Mouse (Mus musculus): ENCODE data around the gene Olfr1341. TPM values are rescaled to one million over a fixed set of nuclear protein-coding genes. Genes with fewer than 3 reads are reported as not detected.

The Olfr1341 gene
- total RNA-seq (2021): not detected
- long read RNA-seq, experiment 1: 0 reads
- long read RNA-seq, experiment 2: 0 reads

DNA sequence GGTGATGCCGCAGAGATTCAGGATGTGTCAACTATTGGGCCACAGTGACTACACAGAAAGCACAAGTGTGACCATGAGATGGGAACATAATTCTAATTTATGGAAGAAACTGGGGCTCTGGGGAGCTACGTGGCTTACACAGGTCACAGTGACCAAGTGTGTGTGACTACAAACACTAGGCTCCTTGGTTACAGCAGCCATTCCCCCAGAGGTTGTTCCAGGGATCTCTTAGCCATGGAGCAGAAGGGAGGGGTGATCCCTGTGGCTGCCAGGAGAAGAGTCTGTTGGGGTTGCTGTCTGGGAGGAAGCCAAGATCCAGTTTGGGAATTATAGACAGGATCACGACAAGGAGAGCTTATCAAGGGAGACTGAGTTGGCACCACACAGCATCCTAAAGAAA lies at the start of gene Olfr1341:
Gene Olfr1341, plus strand, starts transcription at position 301 of the 400 bp plus-strand sequence.
- no peak for DNase-seq
- intact Hi-C loops (cut with DNase I): no loop called here

DNA sequence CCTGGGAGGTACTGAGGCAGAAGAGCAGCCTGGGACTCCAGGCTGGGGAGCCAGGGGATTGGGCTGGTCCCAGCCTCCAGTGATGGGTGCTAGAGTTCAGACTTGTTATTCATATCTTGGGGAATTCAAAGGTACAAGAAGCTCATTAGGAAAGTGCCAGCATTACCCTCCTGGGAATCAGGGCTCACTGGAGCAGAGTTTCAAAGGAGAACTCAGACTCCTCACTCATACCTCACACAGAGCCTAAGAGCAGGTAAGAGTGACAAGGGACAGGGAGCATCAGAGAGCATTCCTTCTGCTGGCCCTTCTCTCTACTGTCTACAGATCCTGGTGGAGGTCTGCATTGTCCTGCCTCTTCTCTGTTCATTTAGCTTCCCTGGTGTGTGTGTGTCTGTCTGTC lies 44.7 kb upstream of the Olfr1341 start, which contains the start of gene Olfr62:
Gene Olfr62, plus strand, starts transcription at position 301 of the 400 bp plus-strand sequence.
- intact Hi-C loops (cut with DNase I): no loop called here
- DNase-seq: no peak

DNA sequence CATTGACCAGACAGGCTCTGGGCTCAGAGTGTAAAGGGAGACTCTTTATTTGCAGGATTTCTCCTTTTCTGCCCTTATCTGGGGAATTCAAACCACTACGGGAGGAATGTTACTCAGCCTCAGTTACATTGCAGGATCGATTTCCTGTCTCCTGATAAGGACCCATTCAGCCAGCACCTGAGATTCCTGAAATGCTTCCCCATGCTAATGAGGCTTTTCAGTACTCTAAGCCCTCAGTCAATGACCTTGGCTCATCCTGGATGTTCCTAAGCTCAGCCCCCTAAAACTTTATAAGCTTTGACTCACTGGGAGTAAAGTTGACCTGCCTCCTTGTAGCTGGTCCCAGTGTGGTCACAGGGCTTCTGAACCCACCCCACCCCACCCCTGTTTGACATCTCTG lies 16.2 kb upstream of the Olfr1341 start:
- intact Hi-C loops (cut with DNase I): no loop called here
- DNase-seq: no peak

DNA sequence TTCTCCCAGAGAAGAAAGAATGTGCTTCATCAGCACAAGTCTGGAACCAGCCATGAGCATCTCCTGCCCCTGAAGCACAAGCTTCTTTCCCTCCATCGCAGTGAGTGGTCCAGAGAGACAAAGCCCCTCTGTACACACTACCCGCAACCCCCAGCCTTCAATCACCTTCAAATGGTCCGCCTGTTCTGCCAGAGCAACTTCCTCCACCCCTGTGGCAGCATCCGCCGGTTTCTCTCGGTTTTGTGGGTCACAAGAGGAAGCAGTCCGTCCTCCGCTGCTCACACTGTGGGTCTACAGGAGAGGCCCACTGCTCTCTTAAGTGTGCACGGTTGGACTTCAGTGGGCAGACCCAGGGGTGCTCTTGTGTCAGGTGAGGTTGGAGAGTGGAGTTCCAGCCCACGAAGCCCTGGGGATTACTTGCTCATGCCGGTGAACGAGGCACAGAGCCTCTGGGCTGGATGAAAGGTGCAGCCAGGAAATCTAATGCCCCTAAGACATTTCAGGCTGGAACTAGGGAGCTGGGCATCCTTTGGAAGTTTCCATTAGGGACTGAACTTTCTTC lies 10.8 kb upstream of the Olfr1341 start, which contains the start of gene Olfr1342:
Gene Olfr1342, minus strand, starts transcription at position 345 of the 562 bp plus-strand sequence.
- no peak for DNase-seq
- intact Hi-C loops (cut with DNase I): no loop called here

DNA sequence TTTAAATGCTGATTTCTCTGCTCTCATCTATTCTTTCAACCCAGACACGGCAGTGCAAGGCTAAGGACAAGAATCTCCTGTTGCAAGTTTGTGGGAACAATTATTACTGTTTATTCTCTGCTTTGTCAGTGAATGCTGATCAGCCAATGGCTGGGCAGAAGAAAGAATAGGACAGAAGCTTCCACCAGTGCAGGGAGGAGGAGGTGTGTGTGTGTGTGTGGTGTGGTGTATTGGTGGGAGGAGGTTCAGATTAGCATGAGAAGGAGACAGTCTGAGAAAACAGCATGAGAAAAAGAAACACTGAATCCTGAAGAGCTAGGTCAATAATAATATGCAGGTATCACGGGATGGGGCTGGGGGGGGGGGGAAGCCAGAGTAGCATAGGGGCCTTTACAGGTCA lies 9.5 kb upstream of the Olfr1341 start:
- no peak for DNase-seq

DNA sequence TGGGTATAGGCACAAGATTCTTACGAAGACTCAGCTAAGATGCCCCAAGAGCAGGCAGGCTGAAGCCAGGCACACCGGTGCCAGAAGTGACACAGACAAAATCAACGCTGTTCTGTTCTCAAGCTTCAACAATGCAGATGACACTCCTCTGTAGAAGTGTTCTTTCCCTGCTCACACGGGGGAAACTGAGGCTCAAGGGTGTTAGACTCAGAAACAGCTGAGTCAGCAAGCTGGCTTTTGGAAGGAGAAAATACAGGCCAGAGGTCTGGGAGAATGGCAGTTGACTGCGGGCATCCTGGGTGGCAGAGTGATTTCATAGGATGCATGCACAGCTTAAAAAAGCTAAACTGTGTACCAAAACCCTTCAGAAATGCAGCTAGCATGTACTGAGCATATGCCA lies 4.8 kb downstream of the Olfr1341 start:
- DNase-seq: no peak

More for the DNA sequence above, 9.5 kb upstream of the Olfr1341 start:
- intact Hi-C loops (cut with DNase I): no loop called here

DNA sequence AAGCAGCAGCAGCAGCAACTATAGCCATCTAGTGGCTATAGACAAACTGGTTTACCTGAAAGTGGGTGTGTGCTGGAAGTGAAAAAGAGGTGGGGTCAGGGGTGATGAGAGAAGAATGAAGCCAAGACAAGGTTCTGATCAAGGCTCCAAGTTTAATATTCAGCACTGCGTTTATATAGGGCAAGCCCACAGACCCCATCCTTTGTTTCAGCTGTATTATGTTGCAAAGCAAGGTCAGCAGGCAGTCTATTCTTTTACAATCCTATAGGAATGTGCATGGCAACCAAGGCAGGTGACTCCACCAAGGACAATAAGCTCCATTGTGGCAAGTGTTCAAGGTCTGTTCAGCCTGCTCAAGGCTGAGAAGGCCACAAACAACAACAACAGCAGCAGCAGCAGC lies 8.3 kb downstream of the Olfr1341 start:
- intact Hi-C loops (cut with DNase I): no loop called here
- DNase-seq: no peak

More for the DNA sequence above, 4.8 kb downstream of the Olfr1341 start:
- intact Hi-C loops (cut with DNase I): no loop called here

DNA sequence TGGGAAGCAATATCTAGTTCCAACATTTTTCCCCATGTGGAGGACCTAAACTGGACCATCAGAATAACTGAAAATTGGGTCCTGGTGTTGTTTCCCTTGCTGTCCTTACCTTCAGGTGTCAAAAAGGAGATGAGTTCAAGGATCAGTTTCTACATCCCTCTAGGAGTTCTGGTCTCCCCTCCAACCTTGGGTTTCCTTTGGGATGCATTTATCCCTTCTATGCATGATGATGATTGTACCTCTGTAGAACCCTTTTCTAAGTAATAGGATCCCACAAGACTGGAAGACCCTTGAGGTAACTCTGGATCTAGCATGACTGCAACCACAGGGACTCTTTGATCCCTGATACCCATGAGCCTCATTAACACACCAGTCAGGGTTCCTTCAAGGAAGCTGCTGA lies 16.5 kb downstream of the Olfr1341 start, which contains the start of gene Olfr1340:
Gene Olfr1340, plus strand, starts transcription at position 301 of the 400 bp plus-strand sequence.
- intact Hi-C loops (cut with DNase I): no loop called here
- no peak for DNase-seq

DNA sequence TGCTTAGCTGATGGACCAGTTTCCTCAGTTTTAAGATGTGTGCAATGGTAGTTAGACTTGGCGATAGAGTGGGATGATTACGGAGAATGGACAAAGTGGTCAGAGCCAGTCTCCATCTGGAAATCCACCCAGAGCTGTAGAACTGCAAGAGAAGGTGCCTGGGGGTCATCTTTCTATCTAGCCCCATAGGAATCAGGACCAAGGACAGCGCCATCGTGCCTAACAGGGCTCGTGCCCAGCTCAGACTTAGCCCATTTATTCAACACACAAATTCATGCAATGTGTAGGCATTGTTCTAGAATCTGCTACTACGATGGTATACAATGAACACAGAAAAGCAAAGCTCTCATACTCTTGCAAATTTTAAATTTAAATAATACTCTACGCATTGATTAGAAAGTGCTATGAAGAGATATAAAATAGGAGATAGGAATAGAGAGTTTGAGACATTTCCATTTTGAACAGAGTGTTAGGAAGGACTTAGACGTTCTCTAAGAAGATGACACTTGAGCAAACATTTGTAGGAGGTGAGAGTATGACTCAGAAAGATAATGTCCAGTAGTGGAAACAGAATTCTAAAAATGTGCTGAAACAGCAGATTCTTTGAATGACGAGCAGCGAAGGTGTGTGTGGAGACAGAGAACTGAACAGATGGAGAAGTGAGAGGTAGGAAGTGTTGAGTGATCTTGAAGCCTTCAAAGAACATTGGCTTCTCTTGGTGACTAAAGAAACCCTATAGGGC lies 18.6 kb downstream of the Olfr1341 start:
- DNase-seq: no peak

DNA sequence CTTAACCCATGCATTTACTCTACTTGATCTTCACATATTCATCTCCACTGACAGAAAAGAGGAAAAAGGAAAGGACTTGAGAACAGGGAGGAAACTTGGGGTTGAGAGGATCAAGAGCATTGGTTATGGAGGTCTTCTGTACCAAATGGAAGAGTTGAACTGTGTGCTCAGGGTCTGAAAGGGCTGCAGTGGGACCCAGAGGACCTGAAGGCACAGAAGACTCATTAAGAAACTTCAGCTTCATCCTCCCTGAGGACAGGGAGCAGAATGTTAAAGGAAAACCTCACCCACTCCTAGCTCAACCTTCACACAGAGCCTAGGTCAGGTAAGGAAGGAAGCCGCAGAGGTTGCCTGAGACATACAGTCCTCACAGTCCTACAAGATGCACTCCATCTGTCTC lies 28.6 kb downstream of the Olfr1341 start, which contains the start of gene Olfr1339:
Gene Olfr1339, plus strand, starts transcription at position 301 of the 400 bp plus-strand sequence.
- no peak for DNase-seq
- intact Hi-C loops (cut with DNase I): no loop called here

More for the DNA sequence above, 18.6 kb downstream of the Olfr1341 start:
- intact Hi-C loops (cut with DNase I): no loop called here

DNA sequence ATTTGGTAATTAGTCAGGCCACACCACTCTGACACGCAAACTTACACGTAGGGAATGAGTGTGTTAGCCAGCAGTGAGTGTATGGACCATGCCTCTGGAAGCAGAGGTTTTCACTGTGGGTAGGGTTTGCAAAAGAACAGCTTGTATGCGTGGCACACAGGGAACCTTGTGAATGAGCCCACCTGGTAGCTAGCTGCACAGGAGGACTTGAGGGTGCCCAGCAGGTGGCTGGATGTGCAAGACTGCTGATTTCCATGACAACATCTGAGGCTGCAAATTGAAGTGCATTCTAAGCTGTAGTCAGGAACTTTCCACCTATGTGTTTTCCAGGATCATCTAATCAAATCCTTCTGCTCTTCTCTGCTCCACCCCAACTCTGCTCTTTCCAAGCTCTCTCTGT lies 36.3 kb downstream of the Olfr1341 start:
- intact Hi-C loops (cut with DNase I): no loop called here
- no peak for DNase-seq

DNA sequence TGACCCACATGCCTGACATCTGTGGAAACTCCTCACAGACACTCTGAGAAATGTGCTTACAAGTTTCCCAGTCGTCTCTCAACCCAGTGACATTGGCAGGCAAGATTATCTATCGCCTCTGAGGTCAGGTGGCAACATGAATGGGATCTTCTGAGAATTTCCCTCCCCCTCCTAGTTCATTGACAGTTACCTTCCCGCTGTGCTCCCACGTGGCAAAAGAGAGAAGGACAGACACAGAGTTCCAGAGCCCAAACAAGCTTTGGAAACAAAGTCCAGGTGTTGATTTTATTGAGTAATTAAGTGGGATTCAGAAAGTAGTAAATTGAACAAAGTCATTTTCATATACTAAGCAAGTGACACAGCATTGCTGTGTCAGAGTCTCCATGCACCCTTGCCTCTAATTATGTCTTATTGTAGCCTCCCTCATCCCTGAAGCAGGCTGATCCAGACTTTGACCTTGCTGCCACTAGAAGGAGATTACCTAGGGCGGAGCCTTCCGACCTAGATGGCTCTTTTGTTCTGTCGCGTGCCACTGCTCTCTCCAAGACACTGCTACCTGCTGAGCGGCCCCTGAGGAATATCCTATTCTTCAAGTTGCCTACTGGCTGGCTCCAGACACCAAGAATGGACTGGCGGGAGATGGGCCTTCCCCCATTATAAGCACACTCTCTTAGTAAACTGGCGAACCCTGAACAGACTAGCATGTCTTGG lies 37.8 kb downstream of the Olfr1341 start:
- no peak for DNase-seq
- intact Hi-C loops (cut with DNase I): no loop called here

DNA sequence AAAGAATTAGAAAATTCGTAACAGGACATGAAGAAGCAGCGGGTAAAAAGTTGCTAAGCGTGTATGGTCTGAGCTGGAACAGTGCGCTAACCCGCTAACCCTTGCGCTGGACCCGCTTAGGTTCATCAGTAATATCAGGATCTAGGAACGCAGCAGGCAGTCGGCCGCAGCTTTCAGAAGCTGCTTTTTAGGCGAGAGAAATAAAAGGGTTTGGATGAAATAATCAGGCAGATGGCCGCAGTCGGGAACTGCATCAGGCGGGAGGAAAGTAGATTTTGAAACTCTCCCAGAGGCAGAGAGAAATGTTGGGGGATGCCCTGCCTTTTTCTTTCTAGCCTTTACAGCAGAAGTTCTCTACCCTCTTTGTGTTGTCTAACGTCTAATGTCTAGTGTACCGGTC lies 38.6 kb downstream of the Olfr1341 start:
- intact Hi-C loops (cut with DNase I): no loop called here
- no peak for DNase-seq

DNA sequence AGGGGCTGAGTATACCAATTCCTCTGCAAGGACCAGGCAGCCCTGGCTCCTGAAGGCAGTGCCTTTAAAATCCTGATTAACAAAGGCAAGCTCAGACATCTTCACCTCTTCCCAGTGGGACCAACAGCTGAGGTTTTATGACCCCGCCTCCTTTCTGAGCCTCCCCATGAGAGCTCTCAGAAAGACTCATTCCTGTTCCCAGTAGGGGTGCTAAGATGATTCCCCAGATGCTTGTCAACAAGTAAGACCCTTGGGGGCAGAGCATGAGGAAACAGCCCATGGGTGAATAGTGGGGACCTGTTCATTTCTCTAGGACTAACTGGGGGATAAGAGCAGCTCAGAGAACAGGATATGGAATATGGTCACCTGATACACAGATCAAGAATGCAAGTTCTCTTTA lies 55.3 kb downstream of the Olfr1341 start, which contains the start of gene Olfr1338:
Gene Olfr1338, minus strand, starts transcription at position 101 of the 400 bp plus-strand sequence.
- intact Hi-C loops (cut with DNase I): no loop called here
- no peak for DNase-seq

Other genes with a start within 250 kb of the Olfr1341 start
- gene Mpl, start 246.0 kb upstream of the Olfr1341 start, total RNA-seq (2021): not detected
- 10 to 100 TPM; 15.3 to 16.8 TPM for gene Tie1, start 213.5 kb upstream of the Olfr1341 start, total RNA-seq (2021)
- gene 2610528J11Rik, start 176.5 kb upstream of the Olfr1341 start, total RNA-seq (2021): not detected
- not detected for gene Tmem125, start 159.5 kb upstream of the Olfr1341 start, total RNA-seq (2021)
- not detected for gene Cfap57, start 82.7 kb upstream of the Olfr1341 start, total RNA-seq (2021)
- 10 to 100 TPM; 21.7 to 28.9 TPM for gene Ebna1bp2, start 82.7 kb upstream of the Olfr1341 start, total RNA-seq (2021)
- not detected for gene Olfr62, start 44.6 kb upstream of the Olfr1341 start, total RNA-seq (2021)
- gene Olfr1342, start 10.8 kb upstream of the Olfr1341 start, total RNA-seq (2021): not detected
- not detected for gene Olfr1340, start 16.6 kb downstream of the Olfr1341 start, total RNA-seq (2021)
- not detected for gene Olfr1339, start 28.7 kb downstream of the Olfr1341 start, total RNA-seq (2021)
- not detected for gene Olfr1338, start 55.2 kb downstream of the Olfr1341 start, total RNA-seq (2021)
- gene Olfr1337, start 79.1 kb downstream of the Olfr1341 start, total RNA-seq (2021): not detected
- gene Olfr1335, start 106.4 kb downstream of the Olfr1341 start, total RNA-seq (2021): not detected
- not detected for gene Olfr1333, start 132.8 kb downstream of the Olfr1341 start, total RNA-seq (2021)
- not detected for gene Olfr1331, start 161.1 kb downstream of the Olfr1341 start, total RNA-seq (2021)
- gene Olfr1330, start 185.1 kb downstream of the Olfr1341 start, total RNA-seq (2021): not detected
- gene Olfr1329, start 213.9 kb downstream of the Olfr1341 start, total RNA-seq (2021): not detected
- gene Olfr1328, start 235.1 kb downstream of the Olfr1341 start, total RNA-seq (2021): not detected